Mouse (Mus musculus) midbrain, embryonic 15.5 days (tissue): ENCODE measurements at regions not wholly inside any gene's neighbourhood (a gene's known extent, or its start where the extent isn't known, plus 50 kb on each side); places are given as distances from the start of the nearest gene placed in this dataset.

Source experiments
- ATAC-seq: fragments of 200-750 bp; cut with Nextera tagmentation; replicated peaks from 2 replicates; pipeline ENCODE4 v1.8.0; 2017; ENCODE audit warnings: moderate TSS enrichment
- H3K27ac ChIP-seq: fragments of 300-500 bp; sonication (generic); 2 replicates; pipeline ENCODE4 v1.5.1; 2015; ENCODE audit warnings: mild to moderate bottlenecking, inconsistent platforms
- H3K27me3 ChIP-seq: fragments of 300-500 bp; sonication (generic); replicated peaks from 2 replicates; pipeline ENCODE4 v1.6.1; 2015; ENCODE audit warnings: inconsistent platforms
- H3K36me3 ChIP-seq: fragments of 300-500 bp; sonication (generic); replicated peaks from 2 replicates; pipeline ENCODE4 v1.6.1; 2015; ENCODE audit warnings: inconsistent platforms
- H3K4me1 ChIP-seq: fragments of 300-500 bp; sonication (generic); 2 replicates; pipeline ENCODE4 v1.6.1; 2015; ENCODE audit warnings: inconsistent platforms
- H3K4me2 ChIP-seq: fragments of 300-500 bp; sonication (generic); 2 replicates; pipeline ENCODE4 v1.6.1; 2015; ENCODE audit warnings: inconsistent platforms, mild to moderate bottlenecking, moderate library complexity
- H3K4me3 ChIP-seq: fragments of 300-500 bp; sonication (generic); 2 replicates; pipeline ENCODE4 v1.5.1; 2015; ENCODE audit warnings: mild to moderate bottlenecking, inconsistent platforms
- H3K9ac ChIP-seq: fragments of 300-500 bp; sonication (generic); 2 replicates; pipeline ENCODE4 v1.6.1; 2015; ENCODE audit warnings: mild to moderate bottlenecking, inconsistent platforms
- H3K9me3 ChIP-seq: fragments of 300-500 bp; sonication (generic); 2 replicates; pipeline ENCODE4 v1.6.1; 2016; ENCODE audit warnings: inconsistent platforms
- WGBS: fragments of 180-500 bp; shearing (Covaris S2); methylation state at CpG from one replicate; pipeline ENCODE4 v1.1.7; 2015; ENCODE audit warnings: mixed read lengths; 5-methylcytosine and 5-hydroxymethylcytosine counted together

GRCm38 (mm10) chr12:106764516-106764915 lies 723.9 kb upstream of the 3110018I06Rik start:
- WGBS, result 82% methylated on average over 7 of the region's 7 CpGs
- H3K4me1 ChIP-seq, result no peaks in the 10 kb centered on the region

GRCm38 (mm10) chr12:106773536-106773935 lies 714.9 kb upstream of the 3110018I06Rik start:
- Histone ChIP-seq H3K36me3 (no peaks in the 10 kb centered on the region), H3K4me2 (no peak overlapping the region), H3K9ac (no peak overlapping the region), H3K27ac (no peak overlapping the region), H3K4me1 (no peaks in the 10 kb centered on the region), H3K4me3 (no peak overlapping the region), H3K9me3 (no peaks in the 10 kb centered on the region), H3K27me3 (no peaks in the 10 kb centered on the region)
- WGBS, result 69% methylated on average over 4 of the region's 4 CpGs
- ATAC-seq, result no peak

More at GRCm38 (mm10) chr12:106764516-106764915, 723.9 kb upstream of the 3110018I06Rik start:
- ATAC-seq, result no peak
- no peak overlapping the region for H3K9ac ChIP-seq
- no peak overlapping the region for H3K4me2 ChIP-seq
- no peaks in the 10 kb centered on the region for H3K27me3 ChIP-seq
- H3K4me3 ChIP-seq, result no peak overlapping the region
- H3K9me3 ChIP-seq, result no peaks in the 10 kb centered on the region
- no peaks in the 10 kb centered on the region for H3K36me3 ChIP-seq
- H3K27ac ChIP-seq, result no peak overlapping the region

DNA sequence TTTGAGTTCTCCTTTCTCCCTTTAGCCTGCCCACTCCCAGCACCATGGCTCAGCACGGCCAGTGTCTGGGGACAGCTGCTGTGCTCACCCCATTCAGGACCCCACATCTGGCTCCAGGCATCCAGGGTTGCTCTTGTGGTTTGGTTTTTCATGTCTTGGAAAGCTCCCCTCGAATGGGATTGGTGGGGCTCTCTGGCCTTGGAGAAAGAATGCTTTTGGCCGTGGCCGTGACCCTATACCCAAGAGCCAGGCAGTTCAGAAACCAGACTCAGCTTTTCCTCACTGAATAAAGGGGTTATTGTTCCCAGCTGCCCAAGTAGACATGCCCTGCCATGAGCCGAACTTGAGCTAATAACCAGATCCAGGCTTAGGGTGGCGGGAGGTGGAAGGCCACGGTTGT lies 691.8 kb upstream of the 3110018I06Rik start:
- H3K4me1 ChIP-seq, result no peaks in the 10 kb centered on the region
- H3K9me3 ChIP-seq, result no peaks in the 10 kb centered on the region
- WGBS, result 81% methylated on average over 7 of the region's 7 CpGs
- H3K36me3 ChIP-seq, result no peaks in the 10 kb centered on the region
- no peak overlapping the region for H3K4me3 ChIP-seq
- H3K9ac ChIP-seq, result no peak overlapping the region
- no peaks in the 10 kb centered on the region for H3K27me3 ChIP-seq
- H3K27ac ChIP-seq, result no peak overlapping the region
- no peak for ATAC-seq
- H3K4me2 ChIP-seq, result no peak overlapping the region

- no peaks in the 10 kb centered on the region for H3K36me3 ChIP-seq
- no peak overlapping the region for H3K4me3 ChIP-seq
- H3K4me1 ChIP-seq, result no peaks in the 10 kb centered on the region
- H3K9me3 ChIP-seq, result no peaks in the 10 kb centered on the region
- H3K27ac ChIP-seq, result no peak overlapping the region
- 76% methylated on average over 6 of the region's 6 CpGs for WGBS
- no peak for ATAC-seq
- no peak overlapping the region for H3K9ac ChIP-seq
- no peaks in the 10 kb centered on the region for H3K27me3 ChIP-seq
- H3K4me2 ChIP-seq, result no peak overlapping the region
Measured at GRCm38 (mm10) chr12:106819736-106820135, 668.7 kb upstream of the 3110018I06Rik start.

DNA sequence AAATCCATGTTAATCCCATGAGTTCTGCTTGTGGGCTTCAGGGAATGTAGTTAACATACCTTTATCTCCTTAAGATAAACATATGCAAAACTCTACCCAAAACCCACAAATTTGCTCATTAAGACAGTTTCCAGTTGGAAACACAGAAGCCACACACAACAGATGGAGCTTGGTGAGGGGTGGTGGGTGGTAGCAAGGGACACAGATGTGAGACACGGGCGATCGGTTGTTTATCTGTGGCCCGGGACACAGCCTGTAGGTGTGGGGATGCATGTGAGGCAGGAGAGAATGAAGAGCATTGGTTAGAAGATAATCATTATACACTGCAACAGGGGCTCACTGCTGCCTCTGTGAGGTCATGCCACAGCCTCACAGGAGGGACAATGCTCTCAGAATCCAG lies 666.1 kb upstream of the 3110018I06Rik start:
- Histone ChIP-seq H3K9me3 (no peaks in the 10 kb centered on the region), H3K4me2 (no peak overlapping the region), H3K4me1 (no peaks in the 10 kb centered on the region), H3K4me3 (no peak overlapping the region), H3K36me3 (no peaks in the 10 kb centered on the region), H3K9ac (no peak overlapping the region), H3K27me3 (no peaks in the 10 kb centered on the region), H3K27ac (no peak overlapping the region)
- no peak for ATAC-seq
- WGBS, result 90% methylated on average over 4 of the region's 4 CpGs

DNA sequence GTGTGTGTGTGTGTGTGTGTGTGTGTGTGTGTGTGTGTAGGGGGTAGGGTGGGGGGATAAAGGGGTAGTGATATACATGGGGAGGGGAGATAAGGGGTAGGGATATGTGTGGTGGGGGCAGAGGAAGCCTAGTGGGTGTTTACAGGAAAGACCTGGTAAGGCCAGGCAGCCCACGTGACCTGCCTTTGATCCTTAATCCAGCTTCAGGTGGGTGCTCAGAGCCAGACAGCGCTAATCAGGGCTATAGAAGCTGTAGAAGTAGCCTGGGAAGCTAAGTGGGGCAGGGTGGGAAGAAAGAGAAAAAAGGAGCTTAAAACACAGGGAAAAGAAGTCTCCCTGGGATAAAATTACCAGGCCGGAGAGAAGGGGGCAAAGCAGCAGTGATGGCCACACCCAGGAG lies 659.9 kb upstream of the 3110018I06Rik start:
- Histone ChIP-seq H3K27ac (0 out of 2 replicates have a peak overlapping the region, but pooled peaks have one; percentile 13), H3K4me3 (no peak overlapping the region), H3K9ac (no peak overlapping the region), H3K4me2 (no peak overlapping the region), H3K9me3 (no peaks in the 10 kb centered on the region), H3K36me3 (no peaks in the 10 kb centered on the region), H3K4me1 (peaks cover 12% of the 10 kb centered on the region), H3K27me3 (no peaks in the 10 kb centered on the region)
- WGBS, result 23% methylated on average over 3 of the region's 3 CpGs
- ATAC-seq, result no peak

GRCm38 (mm10) chr12:106829323-106829722 lies 659.1 kb upstream of the 3110018I06Rik start:
- no peak overlapping the region for H3K4me3 ChIP-seq
- 0 out of 2 replicates have a peak overlapping the region, but pooled peaks have one; percentile 13 for H3K27ac ChIP-seq
- peaks cover 12% of the 10 kb centered on the region for H3K4me1 ChIP-seq
- no peaks in the 10 kb centered on the region for H3K36me3 ChIP-seq
- H3K9ac ChIP-seq, result no peak overlapping the region
- ATAC-seq, result 0 out of 2 replicates have a peak, but pooled peaks have one; percentile 30
- no peak overlapping the region for H3K4me2 ChIP-seq
- WGBS, result 6% methylated on average over 9 of the region's 9 CpGs
- no peaks in the 10 kb centered on the region for H3K9me3 ChIP-seq
- no peaks in the 10 kb centered on the region for H3K27me3 ChIP-seq

GRCm38 (mm10) chr12:106835241-106835640 lies 653.2 kb upstream of the 3110018I06Rik start:
- H3K27me3 ChIP-seq, result no peaks in the 10 kb centered on the region
- H3K9me3 ChIP-seq, result no peaks in the 10 kb centered on the region
- peaks cover 8% of the 10 kb centered on the region for H3K4me1 ChIP-seq
- no peak for ATAC-seq
- H3K9ac ChIP-seq, result no peak overlapping the region
- WGBS, result 75% methylated on average over 3 of the region's 3 CpGs
- H3K4me2 ChIP-seq, result no peak overlapping the region
- no peaks in the 10 kb centered on the region for H3K36me3 ChIP-seq
- H3K27ac ChIP-seq, result no peak overlapping the region
- H3K4me3 ChIP-seq, result no peak overlapping the region

- peak; percentile 27; the same call in 1 of the 2 replicates for ATAC-seq
- H3K4me1 ChIP-seq, result peaks cover 25% of the 10 kb centered on the region
- WGBS, result 22% methylated on average over 5 of the region's 5 CpGs
- H3K4me3 ChIP-seq, result no peak overlapping the region
- 0 out of 2 replicates have a peak overlapping the region, but pooled peaks have one; percentile 24 for H3K27ac ChIP-seq
- H3K36me3 ChIP-seq, result no peaks in the 10 kb centered on the region
- H3K9ac ChIP-seq, result no peak overlapping the region
- H3K27me3 ChIP-seq, result no peaks in the 10 kb centered on the region
- no peaks in the 10 kb centered on the region for H3K9me3 ChIP-seq
- no peak overlapping the region for H3K4me2 ChIP-seq
Measured at GRCm38 (mm10) chr12:106839618-106840017, 648.8 kb upstream of the 3110018I06Rik start.

GRCm38 (mm10) chr12:106840150-106840651 lies 648.2 kb upstream of the 3110018I06Rik start:
- no peak overlapping the region for H3K4me3 ChIP-seq
- no peak overlapping the region for H3K4me2 ChIP-seq
- peaks cover 25% of the 10 kb centered on the region for H3K4me1 ChIP-seq
- no peak overlapping the region for H3K27ac ChIP-seq
- 36% methylated on average over 9 of the region's 9 CpGs for WGBS
- no peaks in the 10 kb centered on the region for H3K27me3 ChIP-seq
- no peaks in the 10 kb centered on the region for H3K9me3 ChIP-seq
- ATAC-seq, result 0 out of 2 replicates have a peak, but pooled peaks have one; percentile 14
- H3K36me3 ChIP-seq, result no peaks in the 10 kb centered on the region
- H3K9ac ChIP-seq, result no peak overlapping the region

GRCm38 (mm10) chr12:106841996-106842395 lies 646.4 kb upstream of the 3110018I06Rik start:
- no peaks in the 10 kb centered on the region for H3K27me3 ChIP-seq
- H3K4me2 ChIP-seq, result no peak overlapping the region
- no peaks in the 10 kb centered on the region for H3K9me3 ChIP-seq
- H3K9ac ChIP-seq, result no peak overlapping the region
- WGBS, result 57% methylated on average over 8 of the region's 8 CpGs
- H3K4me1 ChIP-seq, result peaks cover 25% of the 10 kb centered on the region
- no peak overlapping the region for H3K4me3 ChIP-seq
- no peaks in the 10 kb centered on the region for H3K36me3 ChIP-seq
- H3K27ac ChIP-seq, result no peak overlapping the region
- no peak for ATAC-seq

DNA sequence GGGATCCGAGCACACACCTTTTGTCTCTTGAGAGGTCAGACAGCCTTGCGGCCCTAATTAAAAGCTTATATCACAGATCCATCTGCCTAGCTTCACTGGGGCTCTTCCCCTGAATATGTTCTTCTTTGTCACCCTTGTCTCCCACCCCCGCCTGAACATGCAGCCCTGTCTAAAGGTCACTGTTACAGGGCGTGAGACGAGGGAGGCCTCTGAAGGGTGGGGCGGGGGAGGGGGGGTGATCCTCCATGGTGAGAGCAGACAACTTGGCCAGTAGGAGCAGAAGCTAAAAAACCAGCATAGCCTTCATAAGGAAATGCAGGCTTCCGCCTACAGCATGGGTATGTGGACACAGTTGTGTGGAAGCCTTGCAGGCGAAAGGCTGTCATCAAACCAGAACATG lies 646.0 kb upstream of the 3110018I06Rik start:
- Histone ChIP-seq H3K27me3 (no peaks in the 10 kb centered on the region), H3K4me1 (peaks cover 25% of the 10 kb centered on the region), H3K9me3 (no peaks in the 10 kb centered on the region), H3K27ac (no peak overlapping the region), H3K9ac (no peak overlapping the region), H3K4me3 (no peak overlapping the region), H3K36me3 (no peaks in the 10 kb centered on the region), H3K4me2 (no peak overlapping the region)
- WGBS, result 49% methylated on average over 8 of the region's 8 CpGs
- no peak for ATAC-seq

GRCm38 (mm10) chr12:106851666-106852065 lies 636.8 kb upstream of the 3110018I06Rik start:
- no peak overlapping the region for H3K4me2 ChIP-seq
- H3K36me3 ChIP-seq, result no peaks in the 10 kb centered on the region
- H3K4me1 ChIP-seq, result no peaks in the 10 kb centered on the region
- no peak for ATAC-seq
- H3K9me3 ChIP-seq, result no peaks in the 10 kb centered on the region
- H3K27me3 ChIP-seq, result no peaks in the 10 kb centered on the region
- H3K27ac ChIP-seq, result no peak overlapping the region
- H3K9ac ChIP-seq, result no peak overlapping the region
- 76% methylated on average over 4 of the region's 4 CpGs for WGBS
- no peak overlapping the region for H3K4me3 ChIP-seq
